Mouse (Mus musculus): ENCODE results near the gene Dap. TPM values are rescaled to one million over a fixed set of nuclear protein-coding genes. Genes with fewer than 3 reads are reported as not detected.

Dap gene
- polyA plus RNA-seq, 1 experiment from 2014 or later, result 279 TPM

DNA sequence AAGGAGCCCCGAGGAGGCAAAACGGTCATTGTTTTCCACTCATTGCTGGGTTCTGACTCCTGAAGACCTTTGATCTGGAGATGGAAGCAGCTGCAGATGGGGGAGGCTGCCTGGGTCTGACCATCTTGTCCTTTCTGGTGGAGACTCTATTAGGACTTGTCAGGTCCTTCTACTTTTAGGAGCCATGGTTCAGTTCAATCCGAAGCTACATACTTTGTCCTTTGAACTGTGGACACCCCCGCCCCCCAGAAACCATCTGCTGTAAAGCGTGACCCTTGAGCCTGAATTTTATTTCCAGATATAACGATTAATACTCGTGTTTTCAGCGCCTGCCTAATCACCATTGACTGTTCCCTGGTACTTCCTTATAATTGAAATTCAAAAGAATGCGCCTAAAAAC is 38.2 kb downstream of the Dap start:
- WGBS (ENCODE audit: missing documents), result 100% methylated on average over 9 of the region's 9 CpGs
- Histone ChIP-seq H3K4me3 (ENCODE audit: inconsistent target) (no peak overlapping the region), H3K79me2 (ENCODE audit: inconsistent target) (no peaks in the 10 kb centered on the region), H3K27ac (no peak overlapping the region), H3K36me3 (ENCODE audit: inconsistent target) (no peaks in the 10 kb centered on the region)

DNA sequence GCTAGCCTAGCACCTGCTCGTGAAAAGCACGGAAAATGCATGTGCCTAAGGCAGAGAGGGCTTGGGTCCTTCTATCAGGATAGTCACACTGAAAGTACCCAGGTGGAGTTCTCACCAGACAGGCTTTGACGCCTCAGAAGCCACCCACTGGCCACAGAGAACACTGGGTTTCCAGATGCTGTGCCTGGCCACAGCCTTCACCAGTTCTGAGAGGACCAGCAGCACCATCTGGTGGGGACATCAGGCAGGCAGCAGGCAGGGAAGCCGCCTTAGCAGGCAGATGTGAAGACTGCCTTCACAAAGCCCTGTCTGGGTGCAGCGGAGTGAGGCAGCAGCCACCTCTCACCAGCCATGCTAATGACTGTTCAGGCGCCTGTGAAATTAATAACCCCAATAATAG is 40.7 kb downstream of the Dap start:
- 74% methylated on average over 6 of the region's 6 CpGs for WGBS (ENCODE audit: missing documents)
- Histone ChIP-seq H3K36me3 (ENCODE audit: inconsistent target) (no peaks in the 10 kb centered on the region), H3K4me3 (ENCODE audit: inconsistent target) (no peak overlapping the region), H3K79me2 (ENCODE audit: inconsistent target) (no peaks in the 10 kb centered on the region), H3K27ac (no peak overlapping the region)

DNA sequence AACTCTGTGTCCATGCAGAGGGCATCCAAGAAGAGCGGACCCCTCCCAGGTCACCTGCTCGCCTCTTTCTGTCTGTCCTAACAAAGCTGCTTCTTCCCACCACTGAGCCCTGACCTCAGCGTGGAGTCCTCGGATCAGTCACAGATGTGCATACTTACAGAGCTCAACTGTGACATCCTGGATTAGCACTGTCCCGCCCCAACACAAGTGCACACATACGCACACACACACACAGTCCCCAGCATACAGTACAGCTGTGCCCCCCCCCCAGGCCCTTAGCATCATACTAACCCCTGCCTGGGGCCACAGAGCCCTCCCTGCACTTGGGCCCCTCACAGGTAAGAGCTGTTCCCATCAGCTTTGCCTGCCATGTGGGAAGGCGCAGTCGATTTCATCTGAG is 41.3 kb downstream of the Dap start:
- Histone ChIP-seq H3K4me3 (ENCODE audit: inconsistent target) (no peak overlapping the region), H3K36me3 (ENCODE audit: inconsistent target) (no peaks in the 10 kb centered on the region), H3K79me2 (ENCODE audit: inconsistent target) (no peaks in the 10 kb centered on the region), H3K27ac (no peak overlapping the region)
- 88% methylated on average over 8 of the region's 8 CpGs for WGBS (ENCODE audit: missing documents)

- Histone ChIP-seq H3K27ac (no peak overlapping the region), H3K4me3 (ENCODE audit: inconsistent target) (no peak overlapping the region), H3K36me3 (ENCODE audit: inconsistent target) (no peaks in the 10 kb centered on the region), H3K79me2 (ENCODE audit: inconsistent target) (no peaks in the 10 kb centered on the region)
- WGBS (ENCODE audit: missing documents), result 96% methylated on average over 12 of the region's 12 CpGs
Measured at GRCm38 (mm10) chr15:31265845-31266244, 41.7 kb downstream of the Dap start.

- no peak overlapping the region for H3K27ac ChIP-seq
- 93% methylated on average over 6 of the region's 6 CpGs for WGBS (ENCODE audit: missing documents)
- no peaks in the 10 kb centered on the region; the same call in 1 of the 2 replicates for H3K36me3 ChIP-seq (ENCODE audit: inconsistent target)
Measured at GRCm38 (mm10) chr15:31268148-31268547, 44.0 kb downstream of the Dap start.

GRCm38 (mm10) chr15:31269558-31269957 is 45.4 kb downstream of the Dap start:
- 84% methylated on average over 2 of the region's 4 CpGs for WGBS (ENCODE audit: missing documents)
- Histone ChIP-seq H3K4me3 (ENCODE audit: inconsistent target) (no peak overlapping the region), H3K27ac (no peak overlapping the region), H3K36me3 (ENCODE audit: inconsistent target) (peaks cover 3% of the 10 kb centered on the region; the same call in 1 of the 2 replicates), H3K79me2 (ENCODE audit: inconsistent target) (no peaks in the 10 kb centered on the region)

More at GRCm38 (mm10) chr15:31268148-31268547, 44.0 kb downstream of the Dap start:
- Histone ChIP-seq H3K79me2 (ENCODE audit: inconsistent target) (no peaks in the 10 kb centered on the region), H3K4me3 (ENCODE audit: inconsistent target) (no peak overlapping the region)

DNA sequence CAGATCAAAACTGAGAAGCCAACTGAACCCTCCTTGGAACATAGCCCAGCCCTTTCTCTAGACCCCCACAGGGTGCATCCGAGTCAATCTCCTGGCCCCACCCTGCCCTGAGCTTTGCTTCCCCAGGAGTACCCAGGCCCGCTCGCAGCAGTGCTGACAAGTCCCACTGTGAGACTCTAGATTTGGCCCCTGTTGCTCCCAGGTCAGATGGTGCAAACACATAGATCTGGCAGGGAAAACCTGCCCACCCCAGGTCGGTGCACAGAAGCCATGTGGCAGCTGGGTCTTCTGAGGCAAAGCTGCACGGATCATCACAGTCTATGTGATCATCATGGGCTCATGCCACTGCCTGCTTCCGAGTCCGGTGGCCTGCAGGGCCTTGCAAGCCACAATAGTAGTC is 48.6 kb downstream of the Dap start:
- H3K4me3 ChIP-seq (ENCODE audit: inconsistent target), result no peak overlapping the region
- 85% methylated on average over 6 of the region's 7 CpGs for WGBS (ENCODE audit: missing documents)
- no peak overlapping the region for H3K27ac ChIP-seq
- peaks cover 3% of the 10 kb centered on the region; the same call in 1 of the 2 replicates for H3K36me3 ChIP-seq (ENCODE audit: inconsistent target)
- no peaks in the 10 kb centered on the region for H3K79me2 ChIP-seq (ENCODE audit: inconsistent target)

- no peak overlapping the region for H3K4me3 ChIP-seq (ENCODE audit: inconsistent target)
- peaks cover 3% of the 10 kb centered on the region; the same call in 1 of the 2 replicates for H3K36me3 ChIP-seq (ENCODE audit: inconsistent target)
Measured at GRCm38 (mm10) chr15:31273509-31273908, 49.4 kb downstream of the Dap start.

GRCm38 (mm10) chr15:31278090-31278489 is 54.0 kb downstream of the Dap start:
- Histone ChIP-seq H3K36me3 (ENCODE audit: inconsistent target) (0 out of 2 replicates have a peak, but pooled peaks cover 3% of the 10 kb centered on the region), H3K79me2 (ENCODE audit: inconsistent target) (no peaks in the 10 kb centered on the region), H3K4me3 (ENCODE audit: inconsistent target) (no peak overlapping the region), H3K27ac (no peak overlapping the region)
- 86% methylated on average over 4 of the region's 4 CpGs for WGBS (ENCODE audit: missing documents)

More at GRCm38 (mm10) chr15:31273509-31273908, 49.4 kb downstream of the Dap start:
- Histone ChIP-seq H3K79me2 (ENCODE audit: inconsistent target) (no peaks in the 10 kb centered on the region), H3K27ac (no peak overlapping the region)
- WGBS (ENCODE audit: missing documents), result 28% methylated on average over 10 of the region's 10 CpGs

GRCm38 (mm10) chr15:31279120-31279519 is 55.0 kb downstream of the Dap start:
- H3K4me3 ChIP-seq (ENCODE audit: inconsistent target), result no peak overlapping the region
- WGBS (ENCODE audit: missing documents), result 78% methylated on average over 2 of the region's 2 CpGs
- no peaks in the 10 kb centered on the region for H3K36me3 ChIP-seq (ENCODE audit: inconsistent target)
- no peak overlapping the region for H3K27ac ChIP-seq
- no peaks in the 10 kb centered on the region for H3K79me2 ChIP-seq (ENCODE audit: inconsistent target)

- Histone ChIP-seq H3K27ac (no peak overlapping the region), H3K36me3 (ENCODE audit: inconsistent target) (no peaks in the 10 kb centered on the region), H3K4me3 (ENCODE audit: inconsistent target) (no peak overlapping the region), H3K79me2 (ENCODE audit: inconsistent target) (no peaks in the 10 kb centered on the region)
- 56% methylated on average over 6 of the region's 6 CpGs for WGBS (ENCODE audit: missing documents)
Measured at GRCm38 (mm10) chr15:31279577-31280004, 55.5 kb downstream of the Dap start.

GRCm38 (mm10) chr15:31280059-31280458 is 55.9 kb downstream of the Dap start:
- Histone ChIP-seq H3K27ac (no peak overlapping the region), H3K79me2 (ENCODE audit: inconsistent target) (no peaks in the 10 kb centered on the region), H3K4me3 (ENCODE audit: inconsistent target) (no peak overlapping the region), H3K36me3 (ENCODE audit: inconsistent target) (no peaks in the 10 kb centered on the region)
- 90% methylated on average over 5 of the region's 5 CpGs for WGBS (ENCODE audit: missing documents)

DNA sequence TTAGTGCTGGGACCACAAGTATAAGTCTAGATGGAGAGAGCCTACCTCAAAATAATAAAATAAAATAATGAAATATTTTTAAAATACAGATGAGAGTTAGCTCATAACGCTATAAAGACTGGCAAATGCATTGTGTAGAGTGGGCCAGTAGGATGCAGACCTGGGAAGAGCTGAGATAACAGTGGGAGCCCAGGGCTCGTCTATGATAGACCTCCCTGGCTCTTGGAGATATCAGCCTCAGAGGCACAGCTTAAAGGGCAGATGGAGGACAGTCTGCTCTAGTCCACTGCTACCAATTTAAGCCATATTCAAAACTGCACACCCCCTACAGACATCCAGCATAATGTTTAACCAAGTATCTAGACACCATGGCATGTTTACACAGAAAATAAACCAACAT is 56.6 kb downstream of the Dap start:
- H3K4me3 ChIP-seq (ENCODE audit: inconsistent target), result no peak overlapping the region
- no peaks in the 10 kb centered on the region for H3K36me3 ChIP-seq (ENCODE audit: inconsistent target)
- WGBS (ENCODE audit: missing documents), result 74% methylated on average over 2 of the region's 2 CpGs

GRCm38 (mm10) chr15:31281830-31282229 is 57.7 kb downstream of the Dap start:
- H3K79me2 ChIP-seq (ENCODE audit: inconsistent target), result no peaks in the 10 kb centered on the region
- no peaks in the 10 kb centered on the region for H3K36me3 ChIP-seq (ENCODE audit: inconsistent target)
- H3K27ac ChIP-seq, result no peak overlapping the region
- no peak overlapping the region for H3K4me3 ChIP-seq (ENCODE audit: inconsistent target)
- WGBS (ENCODE audit: missing documents), result 93% methylated on average over 13 of the region's 13 CpGs

More for the DNA sequence above, 56.6 kb downstream of the Dap start:
- no peak overlapping the region for H3K27ac ChIP-seq
- H3K79me2 ChIP-seq (ENCODE audit: inconsistent target), result no peaks in the 10 kb centered on the region

DNA sequence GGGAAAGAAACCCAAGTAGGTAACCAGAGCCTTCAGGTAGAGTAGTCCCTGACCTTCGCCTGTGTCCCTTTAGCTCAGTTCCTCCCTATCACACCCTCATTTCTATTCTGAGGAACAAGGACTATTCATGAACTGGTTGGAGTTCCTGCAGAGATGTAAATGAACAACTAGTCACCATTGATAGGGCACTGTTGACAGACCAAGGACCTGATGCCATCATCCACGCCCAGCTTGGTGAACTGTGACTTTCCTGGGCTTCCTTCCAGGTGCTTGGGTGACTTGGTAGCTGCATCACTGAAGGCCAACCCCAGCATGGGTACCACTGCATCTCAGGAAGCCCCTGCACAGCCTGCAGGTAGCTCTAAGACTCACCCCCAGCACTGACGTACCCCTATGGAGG is 58.2 kb downstream of the Dap start:
- 87% methylated on average over 3 of the region's 3 CpGs for WGBS (ENCODE audit: missing documents)
- H3K36me3 ChIP-seq (ENCODE audit: inconsistent target), result no peaks in the 10 kb centered on the region
- no peak overlapping the region for H3K27ac ChIP-seq
- no peak overlapping the region for H3K4me3 ChIP-seq (ENCODE audit: inconsistent target)
- no peaks in the 10 kb centered on the region for H3K79me2 ChIP-seq (ENCODE audit: inconsistent target)

DNA sequence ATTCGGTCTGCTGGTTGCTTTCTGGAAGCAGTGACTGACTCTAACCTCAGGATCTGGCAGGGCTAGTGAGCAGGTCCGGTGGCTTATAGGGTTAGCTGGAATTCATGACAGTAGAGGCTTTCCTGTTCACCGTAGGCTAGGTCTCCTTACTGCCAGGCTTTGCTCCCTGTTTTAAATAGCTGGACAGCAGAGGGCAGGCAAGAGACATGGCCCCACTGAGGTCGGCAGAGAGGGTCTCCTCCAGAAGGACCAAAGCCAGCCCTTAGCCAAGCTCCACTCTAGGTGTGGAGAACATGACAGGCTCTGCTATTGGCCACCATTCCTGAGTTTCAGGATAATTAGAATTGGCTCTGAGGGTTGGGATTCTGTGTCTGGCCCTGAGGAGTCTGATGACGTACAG is 60.0 kb downstream of the Dap start:
- no peak overlapping the region for H3K27ac ChIP-seq
- no peaks in the 10 kb centered on the region for H3K79me2 ChIP-seq (ENCODE audit: inconsistent target)
- no peak overlapping the region for H3K4me3 ChIP-seq (ENCODE audit: inconsistent target)
- 72% methylated on average over 5 of the region's 5 CpGs for WGBS (ENCODE audit: missing documents)
- H3K36me3 ChIP-seq (ENCODE audit: inconsistent target), result no peaks in the 10 kb centered on the region
